Mouse (Mus musculus) kidney, embryonic 14.5 days (tissue): ENCODE results near the gene Btn1a1. TPM values are rescaled to one million over a fixed set of nuclear protein-coding genes. Genes with fewer than 3 reads are reported as not detected.

Experiments
- ATAC-seq: fragments of 200-750 bp; cut with Nextera tagmentation; 2 replicates; pipeline ENCODE4 v1.8.0; 2017; ENCODE audit warnings: moderate number of reproducible peaks, mild to moderate bottlenecking, moderate TSS enrichment, moderate library complexity; ENCODE audit not compliant: low FRiP score, low TSS enrichment
- H3K27ac ChIP-seq: fragments of 300-500 bp; sonication (generic); 2 replicates; pipeline ENCODE4 v1.5.1; 2014; ENCODE audit warnings: low read depth, mild to moderate bottlenecking, low read length, moderate library complexity, mixed read lengths
- H3K27me3 ChIP-seq: fragments of 300-500 bp; sonication (generic); 2 replicates; pipeline ENCODE4 v1.6.1; 2014; ENCODE audit warnings: mild to moderate bottlenecking, low read length; ENCODE audit not compliant: control insufficient read depth, insufficient read depth
- H3K36me3 ChIP-seq: fragments of 300-500 bp; sonication (generic); 2 replicates; pipeline ENCODE4 v1.6.1; 2014; ENCODE audit warnings: low read length, mixed read lengths; ENCODE audit not compliant: control insufficient read depth, insufficient read depth
- H3K4me1 ChIP-seq: fragments of 300-500 bp; sonication (generic); 2 replicates; pipeline ENCODE4 v1.6.1; 2014; ENCODE audit warnings: low read length, mixed read lengths; ENCODE audit not compliant: control insufficient read depth, insufficient read depth
- H3K4me2 ChIP-seq: fragments of 300-500 bp; sonication (generic); replicated peaks from 2 replicates; pipeline ENCODE4 v1.6.1; 2014; ENCODE audit warnings: low read depth, mild to moderate bottlenecking, low read length
- H3K4me3 ChIP-seq: fragments of 300-500 bp; sonication (generic); 2 replicates; pipeline ENCODE4 v1.5.1; 2014; ENCODE audit warnings: mild to moderate bottlenecking, low read length
- H3K9ac ChIP-seq: fragments of 300-500 bp; sonication (generic); 2 replicates; pipeline ENCODE4 v1.6.1; 2014; ENCODE audit warnings: low read depth, mild to moderate bottlenecking, low read length, moderate library complexity
- H3K9me3 ChIP-seq: fragments of 300-500 bp; sonication (generic); 2 replicates; pipeline ENCODE4 v1.6.1; 2016; ENCODE audit warnings: low read length; ENCODE audit not compliant: control insufficient read depth
- WGBS: fragments of 180-500 bp; shearing (Covaris S2); extraction: QIAGEN DNeasy Blood & Tissue Kit; methylation state at CpG from one replicate; pipeline ENCODE4 v1.1.7; 2014; 5-methylcytosine and 5-hydroxymethylcytosine counted together
- polyA plus RNA-seq: library from polyadenylated mRNA; unstranded; fragments of >200 nt; fragmentation: Nextera tagmentation; extraction: Ambion mirVana; gene quantifications from 2 replicates; pipeline ENCODE4 v1.2.1, GENCODE M21; 2014

Gene Btn1a1
- polyA plus RNA-seq, 1 experiment from 2014 or later: 0.09 TPM

DNA sequence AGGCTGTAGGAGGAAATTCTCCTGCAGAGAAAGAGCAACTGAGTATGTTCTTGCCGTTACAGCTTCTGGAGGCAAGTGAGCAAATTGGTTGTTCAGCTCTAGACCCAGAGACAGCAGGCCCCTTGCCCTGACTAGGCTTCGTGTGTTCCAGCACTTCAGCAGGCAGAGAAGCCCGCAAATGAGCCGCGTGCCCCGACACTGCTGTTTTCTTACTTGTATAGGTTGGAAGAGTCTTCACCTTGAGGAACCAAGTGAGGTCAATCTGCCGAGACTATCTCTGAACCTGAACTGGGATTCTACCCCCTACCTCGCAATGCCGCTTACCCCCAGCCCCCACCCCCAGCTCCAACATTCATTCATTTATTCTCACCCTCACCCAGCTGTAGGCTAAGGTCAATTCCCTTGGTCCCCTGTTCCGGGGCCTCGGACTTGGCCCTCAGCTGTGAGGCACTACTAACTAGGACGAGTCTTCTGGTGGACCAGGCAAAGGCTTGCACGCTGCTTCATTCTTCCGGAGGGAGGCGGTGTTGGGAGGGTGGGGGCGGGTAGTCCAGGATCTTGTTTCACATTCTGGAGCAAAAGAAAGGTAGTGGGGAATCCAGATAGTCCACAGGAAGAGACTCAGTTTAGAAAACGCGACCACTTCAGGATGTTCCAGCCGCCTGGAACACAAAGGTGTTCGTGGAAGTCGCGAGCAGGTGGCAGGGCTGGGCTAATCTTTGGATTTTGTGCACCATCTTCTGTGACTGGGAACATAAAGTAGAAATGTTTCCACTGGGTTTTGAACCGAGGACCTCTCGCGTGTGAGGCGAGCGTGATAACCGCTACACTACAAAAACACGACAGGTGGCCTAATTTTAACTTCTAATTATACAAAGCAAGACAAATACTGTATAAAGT is 54.1 kb downstream of the Btn1a1 start:
- peak; percentile 44; the same call in 1 of the 2 replicates for ATAC-seq
- H3K27me3 ChIP-seq: no peaks in the 10 kb centered on the region
- peak overlapping the region; percentile 37 for H3K4me3 ChIP-seq
- 3% methylated on average over 29 of the region's 29 CpGs for WGBS
- H3K36me3 ChIP-seq: no peaks in the 10 kb centered on the region
- H3K9ac ChIP-seq: no peak overlapping the region
- H3K27ac ChIP-seq: no peak overlapping the region
- H3K4me2 ChIP-seq: peak overlapping the region; percentile 66
- no peaks in the 10 kb centered on the region for H3K9me3 ChIP-seq
- H3K4me1 ChIP-seq: peaks cover 6% of the 10 kb centered on the region; the same call in 1 of the 2 replicates

DNA sequence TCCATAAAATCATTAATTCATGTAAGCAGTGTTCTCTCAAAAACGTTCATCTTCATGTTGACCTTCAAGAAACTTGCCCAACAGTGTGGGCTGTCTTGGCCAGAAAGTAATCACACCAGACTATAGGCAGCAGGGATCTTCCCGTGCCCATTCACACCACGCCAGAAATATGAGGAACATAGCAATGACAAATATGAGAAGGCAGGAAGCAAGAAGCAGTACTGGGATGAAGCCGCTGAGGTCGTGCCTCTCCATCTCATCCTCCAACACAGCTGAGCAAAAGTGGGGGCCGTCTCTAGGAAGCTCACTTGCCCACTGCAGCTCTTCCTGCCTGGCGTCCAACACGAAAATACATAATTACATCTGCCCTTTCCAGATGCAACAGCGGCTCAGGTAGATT is 55.1 kb downstream of the Btn1a1 start:
- Histone ChIP-seq H3K4me1 (peaks cover 6% of the 10 kb centered on the region; the same call in 1 of the 2 replicates), H3K27ac (no peak overlapping the region), H3K9ac (no peak overlapping the region), H3K9me3 (no peaks in the 10 kb centered on the region), H3K27me3 (no peaks in the 10 kb centered on the region), H3K36me3 (no peaks in the 10 kb centered on the region), H3K4me3 (no peak overlapping the region), H3K4me2 (no peak overlapping the region)
- peak; percentile 3; the same call in 1 of the 2 replicates for ATAC-seq
- 53% methylated on average over 9 of the region's 9 CpGs for WGBS

Other genes with a start within 250 kb of the Btn1a1 start
- gene Vmn1r222, start 230.0 kb downstream of the Btn1a1 start, polyA plus RNA-seq: not detected in 2 replicates
- not detected in 2 replicates for gene Vmn1r223, start 218.8 kb downstream of the Btn1a1 start, polyA plus RNA-seq
- 43.9 and 55.5 TPM in 2 replicates for gene Zfp322a, start 96.7 kb downstream of the Btn1a1 start, polyA plus RNA-seq
- 12.5 and 13.5 TPM in 2 replicates for gene Abt1, start 42.0 kb downstream of the Btn1a1 start, polyA plus RNA-seq
- gene Btn2a2, start 23.0 kb upstream of the Btn1a1 start, polyA plus RNA-seq: 0.31 and 0.87 TPM in 2 replicates
- gene Hist1h4h, start 65.1 kb upstream of the Btn1a1 start, polyA plus RNA-seq: 6.1 and 9.9 TPM in 2 replicates
- 13.8 and 28.7 TPM in 2 replicates for gene Hist1h2af, start 68.0 kb upstream of the Btn1a1 start, polyA plus RNA-seq
- gene Hist1h3g, start 69.5 kb upstream of the Btn1a1 start, polyA plus RNA-seq: 8.2 and 12.5 TPM in 2 replicates
- gene Hist1h2bh, start 77.5 kb upstream of the Btn1a1 start, polyA plus RNA-seq: 1.4 and 2.9 TPM in 2 replicates
- gene Hist1h3f, start 78.2 kb upstream of the Btn1a1 start, polyA plus RNA-seq: 1.2 and 2.0 TPM in 2 replicates
- gene Hist1h4f, start 85.7 kb upstream of the Btn1a1 start, polyA plus RNA-seq: 1.1 and 2.9 TPM in 2 replicates
- 0.70 and 1.2 TPM in 2 replicates for gene Hist1h1d, start 87.4 kb upstream of the Btn1a1 start, polyA plus RNA-seq
- gene Hist1h3e, start 96.5 kb upstream of the Btn1a1 start, polyA plus RNA-seq: 11.4 and 15.4 TPM in 2 replicates
- gene Hist1h2ae, start 105.3 kb upstream of the Btn1a1 start, polyA plus RNA-seq: 114 and 155 TPM in 2 replicates
- gene Hist1h2bg, start 105.5 kb upstream of the Btn1a1 start, polyA plus RNA-seq: 7.9 and 12.9 TPM in 2 replicates
- gene Hist1h2bf, start 108.3 kb upstream of the Btn1a1 start, polyA plus RNA-seq: 6.7 and 10.8 TPM in 2 replicates
- 2.9 and 5.3 TPM in 2 replicates for gene Hist1h2ad, start 108.5 kb upstream of the Btn1a1 start, polyA plus RNA-seq
- gene Hist1h3d, start 109.9 kb upstream of the Btn1a1 start, polyA plus RNA-seq: 12.0 and 14.7 TPM in 2 replicates
- gene Hist1h4d, start 115.7 kb upstream of the Btn1a1 start, polyA plus RNA-seq: 113 and 136 TPM in 2 replicates
- 2.9 and 3.1 TPM in 2 replicates for gene Hist1h2be, start 155.2 kb upstream of the Btn1a1 start, polyA plus RNA-seq
- gene Hist1h1e, start 156.7 kb upstream of the Btn1a1 start, polyA plus RNA-seq: 17.6 and 20.4 TPM in 2 replicates
- 1.3 and 1.9 TPM in 2 replicates for gene Hist1h2ac, start 218.0 kb upstream of the Btn1a1 start, polyA plus RNA-seq
- gene Hist1h2bc, start 218.3 kb upstream of the Btn1a1 start, polyA plus RNA-seq: 54.0 and 60.2 TPM in 2 replicates
- gene Hist1h1t, start 229.9 kb upstream of the Btn1a1 start, polyA plus RNA-seq: not detected in 2 replicates
- 9.0 and 15.0 TPM in 2 replicates for gene Hist1h4c, start 232.6 kb upstream of the Btn1a1 start, polyA plus RNA-seq
- 6.0 and 7.6 TPM in 2 replicates for gene Hfe, start 245.0 kb upstream of the Btn1a1 start, polyA plus RNA-seq